Mouse (Mus musculus): ENCODE results near the gene Btbd35f2. TPM values are rescaled to one million over a fixed set of nuclear protein-coding genes. Genes with fewer than 3 reads are reported as not detected.
"Not testable (repeated sequence)": the region's sequence is repeated elsewhere in the genome, so short reads cannot be mapped to it uniquely, and the experiment has no call there.

Btbd35f2 gene
- total RNA-seq (2017), result not detected in 2 replicates

- ATAC-seq (replicated peaks; ENCODE audit: low read depth, poor library complexity, severe bottlenecking), result not testable (repeated sequence)
Observed at GRCm38 (mm10) chrX:32278094-32278493, at the start of gene Btbd35f2. Gene Btbd35f2, plus strand, starts transcription at chrX:32278394.

Other genes starting within 250 kb of the Btbd35f2 start
- gene Btbd35f22, start 230.6 kb upstream of the Btbd35f2 start, total RNA-seq (2017), result not detected in 2 replicates

Measured in common myeloid progenitor, adult 5-6 weeks (primary cell).